Mouse (Mus musculus) common myeloid progenitor, adult 5-6 weeks (primary cell): ENCODE measurements around the gene St7l. TPM values are rescaled to one million over a fixed set of nuclear protein-coding genes. Genes with fewer than 3 reads are reported as not detected.
"Not testable (repeated sequence)": the region's sequence is repeated elsewhere in the genome, so short reads cannot be mapped to it uniquely, and the experiment has no call there.

Source experiments
- ATAC-seq: replicated peaks from 2 replicates; pipeline ENCODE4 v1.8.0; 2016; ENCODE audit warnings: low read depth, mild to moderate bottlenecking, moderate TSS enrichment, inconsistent platforms; ENCODE audit not compliant: poor library complexity, severe bottlenecking
- total RNA-seq: library from RNA; stranded (forward); fragments of 200-1000, 187-1606 nt; gene quantifications from 2 replicates; pipeline ENCODE4 v1.2.3, GENCODE M21; 2017

The St7l gene
- 21.7 and 25.1 TPM in 2 replicates for total RNA-seq

DNA sequence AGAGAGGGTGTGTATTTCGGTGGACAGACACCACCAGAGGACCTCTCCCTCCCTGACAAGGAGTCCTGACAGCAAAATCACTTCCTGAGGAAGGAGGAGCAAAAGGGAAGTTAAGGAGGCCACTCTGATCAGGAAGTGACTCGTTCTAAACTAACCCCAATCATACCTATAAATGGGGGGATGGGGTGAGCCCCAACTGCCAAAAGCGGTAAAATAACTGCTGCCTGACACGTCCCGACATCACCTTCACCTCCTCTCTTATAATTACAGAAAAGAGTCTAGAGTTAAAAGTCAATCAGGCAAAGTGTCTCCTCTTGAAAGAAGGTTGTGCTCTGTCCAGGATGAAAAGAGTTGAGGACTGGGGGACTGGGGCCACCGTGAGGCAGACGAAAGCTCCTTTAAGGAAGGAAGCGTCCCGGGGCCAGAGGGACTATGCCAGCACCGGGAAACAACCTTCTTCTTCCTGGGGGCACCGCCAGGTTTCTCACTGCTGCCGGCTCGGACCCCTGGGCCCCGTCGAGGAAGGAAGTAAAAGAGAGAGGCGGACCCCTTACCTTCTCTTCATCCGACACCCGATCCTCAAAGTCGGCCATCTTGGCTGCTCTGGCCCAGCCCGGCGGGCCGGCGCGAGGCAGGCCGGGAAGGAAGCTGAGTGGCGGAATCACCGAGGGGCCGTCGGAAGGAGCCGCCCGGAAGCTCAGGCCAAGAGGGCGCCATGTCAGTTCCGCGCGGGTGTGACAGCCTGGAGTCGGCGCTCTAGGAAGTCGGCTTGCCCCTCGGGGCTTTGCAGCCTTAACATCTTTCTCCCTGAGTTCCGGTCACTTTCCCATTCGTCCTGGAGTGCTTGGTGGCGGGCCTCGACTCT is at the start of gene St7l, which contains the start of gene Capza1:
TSS of gene St7l (plus strand) at position 220 of the 865 bp plus-strand sequence.
TSS of gene Capza1 (minus strand) at position 720 of the 865 bp plus-strand sequence.
- ATAC-seq, result peak; percentile 85

DNA sequence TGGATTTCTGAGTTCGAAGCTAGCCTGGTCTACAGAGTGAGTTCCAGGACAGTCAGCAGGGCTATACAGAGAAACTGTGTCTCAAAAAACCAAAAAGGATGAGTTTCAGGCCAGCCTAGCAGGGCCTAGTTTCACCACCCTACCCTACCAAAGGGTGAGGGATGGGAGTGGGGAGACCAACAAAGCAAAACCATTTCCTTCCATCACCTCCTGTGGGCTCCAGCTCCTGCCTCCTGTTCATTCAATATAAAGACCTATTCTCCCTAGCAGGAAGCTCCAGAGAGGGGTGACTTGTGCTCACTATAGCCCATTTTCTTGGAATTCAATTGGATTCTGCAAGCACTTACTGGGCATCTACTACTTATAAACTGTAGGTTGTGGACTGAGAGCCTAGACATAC is 49.1 kb upstream of the St7l start:
- ATAC-seq, result no peak

DNA sequence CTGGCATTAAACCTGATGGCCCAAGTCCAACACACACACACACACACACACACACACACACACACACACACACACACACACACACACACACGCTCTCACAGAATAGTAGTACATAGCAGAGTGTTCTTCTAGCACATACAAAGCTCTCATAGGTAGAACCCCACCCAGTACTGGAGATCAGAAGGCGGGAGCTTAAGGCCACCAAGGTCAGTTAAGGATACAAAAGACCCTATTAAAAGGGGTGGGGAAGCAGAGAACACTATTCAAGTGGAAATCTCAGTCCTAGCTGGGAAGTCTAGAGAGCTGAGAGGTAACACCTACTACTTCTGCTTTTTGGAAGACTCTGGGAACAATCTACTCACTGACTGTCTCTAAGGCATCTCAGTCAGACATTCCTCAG is 48.5 kb upstream of the St7l start:
- no peak for ATAC-seq

DNA sequence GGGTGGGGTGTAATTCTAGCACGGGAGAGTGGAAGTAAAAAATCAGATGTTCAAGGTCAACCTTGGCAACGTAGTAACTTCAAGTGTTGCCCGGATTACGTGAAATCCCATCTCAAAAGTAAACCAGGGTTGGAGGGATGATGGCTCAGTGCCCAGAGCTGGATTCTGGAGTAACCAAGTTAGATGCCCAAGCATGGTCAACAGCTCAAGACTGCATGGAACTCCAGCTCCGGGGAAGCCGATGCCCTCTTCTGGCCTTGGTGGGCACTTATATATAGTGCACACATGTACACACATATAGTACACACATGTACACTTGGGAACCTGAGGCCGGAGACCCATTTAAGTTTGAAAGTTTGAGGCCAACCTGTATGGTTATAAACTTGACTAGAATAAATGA is 47.7 kb upstream of the St7l start:
- no peak for ATAC-seq

DNA sequence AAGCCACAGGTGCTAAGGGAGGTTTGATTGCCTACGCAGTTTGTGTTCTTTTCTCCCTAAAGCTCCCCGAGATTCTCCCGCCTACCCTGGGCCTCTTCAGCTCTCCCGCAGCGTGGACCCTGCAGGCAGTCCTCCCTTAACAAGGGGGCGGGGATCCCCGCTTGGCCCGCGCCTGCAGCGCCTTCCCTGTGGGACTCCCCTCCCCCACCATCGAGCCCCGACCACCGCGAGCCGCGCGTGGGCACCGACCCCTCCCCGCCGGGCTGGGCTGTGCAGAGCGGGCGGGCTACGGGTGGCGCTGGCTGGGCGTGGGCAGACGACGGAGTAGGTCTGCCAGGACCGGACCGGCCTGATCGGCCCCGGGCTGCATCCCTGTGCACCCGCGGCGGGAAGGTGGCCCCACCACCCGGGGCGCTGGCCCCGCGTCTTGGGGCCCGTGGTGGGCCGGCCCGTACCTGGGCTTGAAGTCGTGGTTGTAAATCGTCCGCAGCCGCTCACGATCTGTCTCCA is 46.3 kb upstream of the St7l start:
- ATAC-seq, result peak; percentile 19; the same call in 1 of the 2 replicates

DNA sequence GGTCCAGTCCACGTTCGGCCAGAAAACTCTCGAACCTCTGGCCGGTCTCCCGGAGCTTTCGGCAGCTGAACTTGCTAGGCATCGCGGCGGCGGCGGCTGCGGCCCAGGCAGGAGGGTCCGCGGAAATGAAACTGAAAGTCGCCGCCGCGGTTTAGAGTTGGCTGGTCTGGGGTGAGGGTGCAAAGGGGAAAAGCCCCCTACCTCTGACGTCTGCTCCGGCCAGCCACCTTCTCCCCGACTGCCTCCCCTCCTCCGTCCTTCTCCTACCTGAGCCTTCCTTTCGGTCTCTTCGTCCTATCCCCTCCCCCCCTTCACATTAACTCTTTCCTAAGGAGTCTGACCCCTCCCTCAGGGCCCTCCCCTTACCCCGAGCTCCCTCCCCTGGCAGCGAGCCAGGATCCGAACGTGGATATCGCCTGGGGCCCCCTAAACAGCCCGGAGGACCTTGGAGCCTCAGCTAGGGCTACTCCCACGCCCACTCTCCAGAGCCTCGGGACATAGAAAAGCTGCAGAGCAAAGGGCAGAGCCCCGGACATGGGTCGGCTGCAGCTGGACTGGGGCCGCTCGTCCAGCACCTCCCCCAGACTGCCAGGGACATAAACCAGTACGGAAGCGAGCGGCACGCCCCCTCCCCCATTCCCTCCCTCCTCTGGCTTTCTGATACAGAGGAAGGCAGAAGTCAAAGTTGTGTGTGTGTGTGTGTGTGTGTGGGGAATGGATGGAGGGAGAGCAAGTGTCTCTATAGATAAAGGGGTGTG is 45.6 kb upstream of the St7l start, which contains the start of gene Mov10:
TSS of gene Mov10 (minus strand) at position 573 of the 758 bp plus-strand sequence.
- ATAC-seq, result peak; percentile 75

DNA sequence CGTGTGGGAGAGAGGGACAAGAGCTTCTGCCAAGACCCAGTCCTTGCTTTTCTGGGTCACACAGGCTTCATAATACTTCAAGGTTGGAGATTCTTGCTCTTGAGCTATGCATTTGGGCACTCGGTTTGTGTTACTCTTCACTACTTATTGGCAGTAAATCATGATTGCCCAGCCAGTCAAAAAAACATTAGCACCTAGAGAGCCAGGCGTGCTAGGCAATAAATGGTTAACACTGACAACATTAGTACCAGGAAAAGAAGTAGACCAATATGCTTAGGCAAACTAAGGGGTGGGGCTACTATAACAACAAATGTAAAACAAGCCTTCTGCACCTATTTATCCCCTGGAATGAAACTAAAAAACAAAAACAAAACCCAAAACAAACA is 45.1 kb upstream of the St7l start:
- no peak; the same call in 1 of the 2 replicates for ATAC-seq

DNA sequence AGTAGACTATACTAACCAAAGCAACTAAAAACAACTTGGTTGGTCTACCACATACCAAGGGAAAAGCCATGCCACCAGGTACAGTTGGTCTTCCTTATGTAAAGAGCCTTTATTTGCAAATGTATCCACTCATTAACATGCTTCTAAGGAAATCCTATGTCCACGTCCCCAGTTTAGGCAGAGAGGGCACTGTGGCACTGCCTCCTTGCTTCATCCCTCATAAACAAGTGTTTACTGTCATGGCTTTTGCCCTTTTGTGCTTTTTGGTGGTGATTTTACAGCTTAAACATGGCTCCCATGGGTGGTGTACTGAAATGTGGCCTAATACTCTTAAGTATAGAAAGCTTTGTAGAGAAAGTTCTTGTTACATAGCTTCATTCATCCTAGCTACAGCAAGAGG is 43.4 kb upstream of the St7l start:
- no peak for ATAC-seq

DNA sequence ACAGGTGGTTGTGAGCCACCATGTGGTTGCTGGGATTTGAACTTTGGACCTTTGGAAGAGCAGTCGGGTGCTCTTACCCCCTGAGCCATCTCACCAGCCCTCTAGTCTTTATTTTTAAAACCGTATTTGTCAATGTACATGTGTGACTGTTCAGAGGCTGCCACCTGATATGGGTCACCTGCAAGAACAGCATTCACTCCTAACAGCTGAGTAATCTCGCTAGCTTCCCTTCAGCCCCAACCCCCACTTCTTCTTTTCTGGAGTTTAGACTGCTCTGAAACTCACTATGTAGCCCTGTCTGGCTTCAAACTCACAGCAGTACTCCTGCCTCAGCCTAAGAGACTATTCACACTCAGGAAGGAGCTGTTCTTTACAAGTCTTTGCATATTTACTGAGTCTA is 41.4 kb upstream of the St7l start:
- ATAC-seq, result no peak

DNA sequence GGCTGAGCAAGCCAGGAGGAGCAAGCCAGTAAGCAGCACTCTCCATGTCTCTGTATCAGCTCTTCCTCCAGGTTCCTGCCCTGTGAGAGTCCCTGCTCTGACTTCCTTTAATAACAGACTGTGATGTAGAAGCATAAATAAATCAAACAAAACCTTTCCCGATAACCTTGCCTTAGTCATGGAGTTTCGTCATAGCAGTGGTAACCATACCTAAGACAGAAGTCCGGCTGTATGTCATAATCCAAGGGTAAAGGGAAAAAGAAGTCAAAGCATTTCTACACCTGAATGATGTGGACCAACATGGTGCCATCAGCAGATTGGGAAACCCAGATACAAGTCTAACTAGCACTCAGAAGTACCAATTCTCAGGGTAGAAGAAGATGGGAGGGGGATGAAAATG is 28.0 kb upstream of the St7l start:
- no peak for ATAC-seq

DNA sequence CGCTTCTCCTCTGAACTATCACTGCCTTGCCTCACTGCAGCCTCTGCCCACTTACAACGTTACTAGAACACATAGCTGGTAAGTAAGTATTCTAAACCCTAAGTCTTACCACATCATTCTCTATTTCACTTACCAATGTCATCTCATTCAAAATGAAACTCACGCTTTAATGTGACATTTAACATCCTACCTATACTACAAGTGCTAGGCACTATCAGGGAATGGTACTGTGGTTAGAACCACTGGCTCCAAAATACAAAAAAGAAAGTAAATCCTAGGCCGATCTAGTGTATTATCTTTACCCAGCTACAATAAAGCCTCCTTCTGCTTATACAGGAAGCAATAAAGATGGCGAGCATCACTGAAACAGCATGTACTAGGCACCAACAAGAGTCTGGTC is 22.8 kb upstream of the St7l start:
- no peak for ATAC-seq

DNA sequence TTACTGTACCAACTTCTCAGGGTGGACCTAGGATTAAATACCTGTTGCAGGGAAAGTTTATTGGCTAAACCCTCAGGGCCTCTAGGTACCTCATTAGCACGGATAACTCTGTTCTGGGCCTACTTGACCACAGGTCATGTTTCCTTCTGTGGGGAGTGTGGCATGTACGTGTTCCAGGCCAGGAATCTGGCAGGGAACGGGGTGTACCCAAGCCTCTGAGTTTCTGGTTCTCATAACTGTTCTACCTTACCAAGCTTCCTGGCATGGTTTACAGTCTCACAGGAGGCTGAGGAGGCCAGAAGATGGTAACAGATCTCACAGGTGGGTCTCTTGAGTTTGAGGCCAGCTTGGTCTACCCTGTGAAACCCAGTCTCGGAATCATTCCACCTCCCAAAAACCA is 17.2 kb upstream of the St7l start:
- ATAC-seq, result no peak

DNA sequence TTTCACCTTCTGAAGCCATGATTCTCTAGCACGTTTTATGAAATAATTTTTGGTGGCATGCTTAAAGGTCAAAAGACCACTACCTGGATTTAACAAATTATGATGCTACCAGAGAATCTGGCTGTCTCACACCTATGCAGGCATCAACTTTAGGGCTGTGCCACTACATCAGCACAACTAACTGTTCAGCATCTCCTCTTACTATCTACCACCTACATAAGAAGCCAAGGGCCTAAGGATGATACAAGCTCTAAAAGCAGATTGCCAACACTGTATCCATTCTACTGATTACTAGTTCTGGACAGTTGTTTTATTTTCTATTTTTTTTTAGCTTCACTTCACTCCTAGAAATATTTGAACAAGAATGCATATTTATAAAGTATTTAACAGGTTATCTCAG is 9.3 kb upstream of the St7l start:
- ATAC-seq, result no peak

DNA sequence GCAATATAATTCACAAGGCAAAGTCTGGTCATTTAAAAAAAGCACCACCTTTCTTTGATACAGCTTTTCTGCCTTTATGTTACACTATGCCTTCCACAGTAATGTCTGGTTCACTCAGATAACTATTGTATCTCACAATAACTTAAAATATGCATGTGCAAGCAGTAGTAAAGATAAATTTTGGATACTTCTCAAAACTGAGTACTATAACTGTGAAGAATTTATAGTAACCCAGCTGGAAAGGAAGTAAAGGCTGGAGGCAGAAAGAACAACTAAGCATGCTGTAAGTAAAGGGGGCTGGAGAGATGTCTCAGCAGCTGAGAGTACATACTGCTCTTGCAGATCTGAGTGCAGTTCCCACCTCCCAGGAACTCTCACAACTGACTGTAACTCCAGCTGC is 8.9 kb upstream of the St7l start:
- peak; percentile 34; the same call in 1 of the 2 replicates for ATAC-seq

DNA sequence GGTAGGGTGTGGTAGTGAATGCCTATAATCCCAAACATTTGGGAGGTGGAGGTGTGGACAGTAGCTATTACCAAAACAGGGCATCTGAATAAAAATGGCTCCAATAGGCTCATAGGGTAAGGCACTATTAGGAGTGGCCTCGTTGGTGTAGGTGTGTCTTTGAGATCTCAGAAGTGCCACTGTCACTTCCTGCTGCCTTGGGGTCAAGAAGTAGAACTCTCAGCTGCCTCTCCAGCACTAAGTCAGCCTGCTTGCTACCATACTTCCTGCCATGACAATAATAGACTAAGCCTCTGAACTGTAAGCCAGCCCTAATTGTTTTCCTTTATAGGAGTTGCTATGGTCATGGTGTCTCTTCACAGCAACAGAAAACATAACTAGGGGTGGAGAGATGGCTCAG is 7.7 kb upstream of the St7l start:
- no peak for ATAC-seq

DNA sequence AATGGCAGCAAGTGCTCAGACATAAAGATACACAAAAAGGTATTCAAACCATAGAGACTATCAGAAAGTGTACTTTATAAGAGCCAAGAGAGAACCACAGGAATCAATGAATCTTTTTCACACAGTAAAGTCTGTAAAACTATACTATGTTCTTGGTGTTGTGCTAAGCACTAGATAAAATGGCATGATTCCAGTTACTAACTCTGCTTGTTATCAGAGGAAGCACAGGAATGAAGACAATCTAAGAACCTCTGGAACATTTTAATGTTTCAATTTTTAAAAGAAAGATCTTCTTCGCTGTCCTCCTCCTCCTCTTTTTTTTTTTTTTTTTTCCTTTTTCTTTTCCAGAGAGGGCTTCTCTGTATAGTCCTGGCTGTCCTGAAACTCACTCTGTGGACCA is 5.2 kb upstream of the St7l start:
- no peak; the same call in 1 of the 2 replicates for ATAC-seq

DNA sequence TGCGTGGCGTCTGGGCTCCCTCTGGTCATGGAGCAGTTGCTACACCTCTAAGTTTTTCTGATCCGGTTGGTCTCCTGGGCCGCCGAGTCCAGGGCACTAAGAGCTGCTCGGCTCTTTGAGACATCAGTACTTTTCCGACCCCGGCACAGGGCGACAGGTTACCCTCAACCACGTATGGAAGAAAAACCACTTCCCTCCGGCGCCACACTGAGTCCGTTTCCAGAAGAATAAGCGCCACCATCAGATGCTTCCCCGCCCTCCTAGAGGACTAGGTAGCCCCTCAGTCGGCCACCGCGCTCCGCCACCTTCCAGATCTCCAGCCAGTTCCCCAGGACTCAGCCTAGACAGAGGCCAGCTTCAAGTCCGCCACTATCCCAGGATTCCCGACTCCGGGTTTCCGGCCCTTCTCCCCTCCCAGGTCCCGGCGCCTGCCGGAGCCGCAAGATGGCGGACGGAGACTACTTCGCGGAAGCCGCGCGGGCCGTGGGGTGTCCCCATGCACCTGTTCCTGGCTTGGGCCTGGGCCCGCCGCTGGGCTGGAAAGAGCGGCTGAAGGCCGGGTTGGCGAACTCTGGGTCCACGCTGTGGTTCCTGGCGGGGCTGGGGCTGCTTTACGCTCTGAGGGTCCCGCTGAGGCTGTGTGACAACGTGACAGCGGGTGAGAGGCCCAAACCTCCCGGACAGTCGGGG is 991 bp downstream of the St7l start:
- peak; percentile 58 for ATAC-seq

DNA sequence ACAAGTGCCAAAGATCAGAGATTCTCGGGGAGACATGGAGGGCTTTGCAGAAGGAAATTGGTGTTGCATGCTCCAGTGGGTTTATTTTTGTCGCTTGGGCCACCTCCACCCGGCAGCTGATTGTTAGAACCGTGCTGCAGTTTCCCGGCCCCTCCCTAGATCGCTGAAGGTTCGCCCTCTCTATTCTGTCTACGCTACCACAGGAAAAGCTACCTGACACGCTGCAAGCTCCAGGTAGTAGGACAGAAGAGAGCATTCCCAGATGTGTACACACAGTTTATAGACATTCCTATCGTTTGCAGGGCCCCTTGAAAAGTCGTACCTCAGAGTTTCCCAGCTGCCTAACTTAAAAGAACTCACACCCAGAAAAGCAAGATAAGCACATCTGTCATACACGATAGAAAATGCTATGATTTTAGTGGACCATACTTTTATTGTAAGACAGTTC is 1.6 kb downstream of the St7l start:
- ATAC-seq, result no peak; the same call in 1 of the 2 replicates

DNA sequence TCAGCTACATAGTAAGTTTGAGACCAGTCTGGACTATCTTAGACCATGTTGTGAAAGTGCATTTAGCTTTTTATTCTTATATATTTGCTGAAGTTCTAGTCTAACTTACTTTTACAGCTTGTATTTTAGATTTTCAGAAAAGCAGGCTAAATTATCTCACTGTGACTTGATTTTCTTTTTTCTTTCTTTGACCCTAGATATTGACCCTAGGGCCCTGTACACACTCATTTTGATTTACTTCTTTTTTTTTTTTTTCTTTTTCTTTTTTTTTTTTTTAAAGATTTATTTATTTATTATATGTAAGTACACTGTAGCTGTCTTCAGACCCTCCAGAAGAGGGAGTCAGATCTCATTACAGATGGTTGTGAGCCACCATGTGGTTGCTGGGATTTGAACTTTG is 2.9 kb downstream of the St7l start:
- ATAC-seq, result not testable (repeated sequence)

DNA sequence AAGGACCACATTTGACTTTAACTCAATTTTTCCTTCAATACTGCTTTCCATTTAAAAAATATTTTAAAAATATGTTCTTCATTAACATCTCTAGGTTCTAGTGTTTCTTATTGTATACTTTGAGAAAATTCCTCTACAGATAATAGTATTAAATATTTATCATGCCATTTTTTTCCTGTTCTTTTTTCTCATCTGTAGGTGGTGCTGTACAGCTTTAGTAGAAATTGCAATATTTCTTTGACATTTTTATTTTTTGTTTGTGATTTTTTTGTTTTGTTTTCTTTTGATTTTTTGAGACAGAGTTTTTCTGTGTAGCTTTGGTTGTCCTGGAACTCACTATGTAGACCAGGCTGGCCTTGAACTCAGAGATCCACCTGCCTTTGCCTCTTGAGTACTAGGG is 5.8 kb downstream of the St7l start:
- ATAC-seq, result no peak
